Mouse (Mus musculus) urinary bladder, postnatal 4 days (tissue): ENCODE measurements around the gene Mmrn2.
"Not testable (repeated sequence)": the region's sequence is repeated elsewhere in the genome, so short reads cannot be mapped to it uniquely, and the experiment has no call there.

Experiments
- DNase-seq, 2 experiments: peaks; one replicate each; pipeline ENCODE4 v3.0.0; 2021 to 2022; ENCODE audit warnings: low spot score in 2 of 2

Mmrn2 gene

DNA sequence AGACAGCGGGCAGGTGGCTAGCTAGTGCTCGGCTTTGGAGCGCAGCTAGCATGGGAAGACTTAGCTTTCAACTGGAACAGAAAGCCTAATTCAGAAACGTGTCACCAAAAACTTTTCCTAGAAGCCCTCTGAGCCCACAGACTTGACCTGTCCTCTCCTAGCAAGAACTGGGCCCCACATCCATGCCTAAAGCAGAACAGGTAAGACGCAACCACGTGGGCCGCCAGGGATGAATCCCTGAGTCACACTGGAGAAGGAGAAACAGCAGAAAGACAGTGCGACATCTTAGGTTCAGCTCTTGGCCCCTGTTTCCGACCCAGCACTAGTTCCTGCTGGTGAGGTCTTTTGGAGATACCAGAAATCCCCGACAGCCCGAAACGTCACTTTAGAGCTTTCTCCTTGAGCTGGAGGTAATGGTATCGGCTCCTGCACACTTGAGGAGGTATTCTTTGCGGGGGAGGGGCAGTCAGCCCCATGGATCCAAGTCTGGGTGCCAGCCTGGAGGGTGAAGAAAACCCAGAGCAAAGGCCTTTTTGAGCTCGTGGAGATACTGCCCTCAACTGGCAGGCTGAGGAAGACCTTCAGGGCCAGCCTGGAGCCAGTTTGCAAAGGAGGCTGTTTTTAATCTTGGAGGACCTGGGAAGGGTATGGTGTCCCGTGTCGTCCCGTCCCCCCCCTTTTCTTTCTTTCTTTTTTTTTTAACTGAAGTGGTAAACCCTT, 12.4 kb upstream of the Mmrn2 start:
- peak in 1 of 2 experiments; percentile 62 for DNase-seq

- DNase-seq: peak; percentile 76 to 86
These were observed 11.6 kb upstream of the Mmrn2 start for GRCm38 (mm10) chr14:34363490-34364253.

- DNase-seq: not testable (repeated sequence)
These were observed 10.8 kb upstream of the Mmrn2 start for GRCm38 (mm10) chr14:34364254-34365146.

- no peak for DNase-seq
These were observed 10.1 kb upstream of the Mmrn2 start for GRCm38 (mm10) chr14:34365147-34365507.

DNA sequence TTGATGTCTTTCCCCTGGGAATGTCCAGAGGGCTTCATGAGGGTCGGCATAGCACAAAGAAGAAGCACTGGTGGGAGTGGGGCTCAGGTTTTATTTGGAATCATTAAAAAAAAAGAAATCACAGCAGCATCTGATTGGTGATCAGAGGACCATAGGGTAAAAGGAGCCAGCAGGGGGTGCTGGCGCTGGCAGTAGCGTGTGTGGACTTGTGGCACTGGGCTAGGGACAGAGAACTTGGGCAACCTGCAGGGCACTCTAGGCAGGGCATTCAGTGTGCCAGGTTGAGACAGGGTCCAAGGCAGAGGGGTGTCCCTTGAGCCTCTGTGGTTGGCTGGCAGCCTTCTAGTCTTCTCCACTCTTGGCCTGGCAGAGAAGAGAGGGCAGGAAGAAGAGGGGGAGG, 5.1 kb upstream of the Mmrn2 start:
- no peak for DNase-seq

- no peak for DNase-seq
These were observed 4.3 kb upstream of the Mmrn2 start for GRCm38 (mm10) chr14:34370921-34371320.

DNA sequence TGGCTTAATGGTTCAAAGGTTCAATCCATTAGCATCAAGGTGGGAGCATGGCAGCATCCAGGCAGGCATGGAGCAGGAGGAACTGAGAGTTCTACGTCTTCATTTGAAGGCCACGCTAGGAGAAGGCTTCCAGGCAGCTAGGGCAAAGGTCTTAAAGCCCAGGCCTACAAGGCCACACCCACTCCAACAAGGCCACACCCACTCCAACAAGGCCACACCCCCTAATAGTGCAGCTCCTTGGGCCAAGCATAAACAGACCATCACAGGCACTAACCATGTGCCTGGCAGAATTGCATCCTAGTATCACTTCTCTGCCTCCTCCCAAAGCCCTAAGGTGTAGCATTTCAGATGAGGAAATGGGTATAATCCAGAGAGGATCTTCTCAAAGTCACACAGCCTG, 3.5 kb upstream of the Mmrn2 start:
- no peak for DNase-seq

DNA sequence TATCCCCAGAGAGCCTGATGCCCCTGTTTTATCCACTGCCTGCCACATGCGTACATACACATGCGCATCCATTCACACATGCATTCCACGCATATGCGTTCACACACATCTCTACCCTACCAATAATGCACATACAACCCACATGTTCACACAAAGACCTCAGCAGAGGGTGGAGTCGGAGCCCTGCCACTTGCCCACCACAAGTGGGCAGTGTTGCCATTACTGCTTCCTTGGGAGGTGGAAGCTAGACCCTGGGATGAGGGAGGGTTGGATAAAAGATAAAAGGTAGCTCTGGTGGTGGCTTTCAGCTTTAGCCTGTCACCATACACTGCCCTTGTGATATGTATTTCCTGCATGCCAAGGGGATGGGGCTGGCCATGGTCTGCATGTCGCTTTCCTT, 2.6 kb upstream of the Mmrn2 start:
- peak; percentile 43 to 71 for DNase-seq

GRCm38 (mm10) chr14:34373581-34373980, 1.7 kb upstream of the Mmrn2 start:
- no peak for DNase-seq

DNA sequence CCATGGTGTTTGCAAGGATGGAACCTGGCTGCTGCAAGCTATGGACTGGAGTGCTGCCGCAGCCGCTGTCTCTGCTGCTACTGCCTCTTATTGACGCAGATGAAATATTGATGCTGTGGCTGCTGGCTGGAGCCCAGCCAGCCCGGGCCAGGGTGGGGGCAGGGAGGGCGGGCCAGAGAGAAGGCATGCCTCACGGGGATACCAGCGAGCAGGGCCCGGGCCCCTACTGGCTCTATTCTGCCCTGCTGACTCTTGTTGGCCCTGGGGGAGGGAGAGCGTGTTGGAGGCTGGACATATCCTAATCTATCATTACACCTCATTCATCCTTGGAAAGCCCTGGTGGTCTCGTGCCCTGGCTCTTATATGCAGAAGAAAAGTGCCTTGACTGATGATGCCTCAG, 688 bp upstream of the Mmrn2 start, which contains the start of gene Sncg:
Gene Sncg, minus strand, starts transcription at position 213 of the 400 bp plus-strand sequence.
- no peak for DNase-seq

- no peak for DNase-seq
These were observed 676 bp downstream of the Mmrn2 start for GRCm38 (mm10) chr14:34375941-34376340.

DNA sequence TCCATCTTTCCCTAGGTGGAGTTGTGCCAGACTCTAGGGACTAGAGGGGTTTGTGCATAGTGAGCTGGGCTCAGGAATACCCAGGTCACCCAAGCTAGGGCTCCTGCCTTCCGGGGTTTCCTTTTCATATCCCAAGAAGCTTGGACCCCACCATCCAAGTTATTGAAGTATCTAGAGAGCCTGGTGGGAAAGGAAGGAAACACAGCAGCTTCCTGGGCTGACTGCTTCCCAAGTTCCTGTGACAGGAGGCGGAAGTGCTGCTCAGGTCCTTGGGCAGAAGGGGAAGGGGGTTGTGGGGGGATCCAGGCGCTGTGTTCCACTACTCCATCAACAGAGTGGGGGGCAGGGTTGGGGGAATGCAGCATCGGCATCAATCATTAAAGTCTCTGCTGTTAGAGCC, 1.9 kb downstream of the Mmrn2 start:
- no peak for DNase-seq

- peak in 1 of 2 experiments; percentile 41 for DNase-seq
These were observed 3.5 kb downstream of the Mmrn2 start for GRCm38 (mm10) chr14:34378560-34379331.

- DNase-seq: no peak
These were observed 7.8 kb downstream of the Mmrn2 start for GRCm38 (mm10) chr14:34382921-34383704.

GRCm38 (mm10) chr14:34393295-34393694, 18.0 kb downstream of the Mmrn2 start:
- DNase-seq: no peak

DNA sequence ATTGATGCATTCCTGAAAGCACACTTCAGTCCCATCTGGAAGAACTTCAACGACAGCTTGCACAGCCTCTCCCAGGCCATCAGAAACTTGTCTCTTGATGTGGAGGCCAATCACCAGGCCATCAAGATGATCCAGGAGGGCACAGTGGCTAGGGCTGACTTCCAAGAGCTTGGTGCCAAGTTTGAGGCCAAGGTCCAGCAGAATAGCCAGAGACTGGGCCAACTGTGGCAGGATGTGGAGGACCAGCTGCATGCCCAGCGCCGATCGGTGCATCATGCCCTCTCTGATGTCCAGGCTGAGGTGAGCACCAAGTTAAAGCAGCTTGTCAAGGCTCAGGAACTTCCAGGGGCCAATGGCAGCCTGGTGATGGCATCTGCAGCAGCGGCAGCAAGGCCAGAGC, 22.6 kb downstream of the Mmrn2 start:
- no peak for DNase-seq

DNA sequence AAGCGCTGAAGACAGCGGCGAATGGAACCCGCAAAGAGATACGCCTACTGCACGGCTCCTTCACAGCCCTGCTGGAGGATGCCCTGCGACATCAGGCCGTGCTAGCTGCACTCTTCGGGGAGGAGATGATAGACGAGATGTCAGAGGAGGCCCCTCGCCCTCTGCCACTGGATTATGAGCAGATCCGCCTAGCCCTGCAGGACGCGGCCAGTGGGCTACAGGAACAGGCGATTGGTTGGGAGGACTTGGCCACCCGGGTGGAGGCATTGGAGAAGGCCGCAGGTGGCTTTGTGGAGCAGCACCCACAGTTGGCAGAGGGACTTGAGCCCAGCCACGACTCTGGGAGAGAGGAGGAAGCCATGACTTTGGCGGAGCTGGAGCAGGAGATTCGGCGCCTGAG, 23.6 kb downstream of the Mmrn2 start:
- no peak for DNase-seq

- no peak for DNase-seq
These were observed 24.0 kb downstream of the Mmrn2 start for GRCm38 (mm10) chr14:34399301-34399700.

- DNase-seq: no peak
These were observed 24.8 kb downstream of the Mmrn2 start for GRCm38 (mm10) chr14:34400021-34400420.

DNA sequence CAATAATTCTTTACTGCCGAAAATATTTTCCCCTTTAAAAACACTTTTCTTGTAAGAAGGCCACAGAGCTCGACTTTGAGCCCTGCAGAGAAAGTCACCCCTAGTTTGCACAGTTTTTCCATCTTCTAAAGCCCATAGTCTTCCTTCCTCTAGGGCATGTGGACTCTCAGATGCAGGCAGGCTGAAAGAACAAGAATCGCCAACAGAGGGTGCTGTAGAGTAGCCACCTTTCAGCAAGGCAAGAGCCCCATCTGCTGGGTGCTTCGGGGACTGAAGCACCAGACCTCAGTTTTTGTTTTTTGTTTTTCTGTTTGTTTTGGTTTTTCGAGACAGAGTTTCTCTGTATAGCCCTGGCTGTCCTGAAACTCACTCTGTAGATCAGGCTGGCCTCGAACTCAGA, 25.9 kb downstream of the Mmrn2 start:
- peak; percentile 52 to 76 for DNase-seq

- no peak for DNase-seq
These were observed 27.6 kb downstream of the Mmrn2 start for GRCm38 (mm10) chr14:34402871-34403270.
